Mouse (Mus musculus) C2C12 (cell line): ENCODE data around the gene Pfkfb4.

ENCODE experiments used
- CEBPB ChIP-seq: IDR thresholded peaks from one replicate; pipeline ENCODE4 v1.6.1; 2011; ENCODE audit warnings: low read depth, mild to moderate bottlenecking, control low read depth, moderate library complexity
- CTCF ChIP-seq: IDR thresholded peaks from one replicate; pipeline ENCODE4 v1.5.1; 2011; ENCODE audit not compliant: control insufficient read depth, insufficient read depth, insufficient read length
- FOSL1 ChIP-seq: IDR thresholded peaks from one replicate; pipeline ENCODE4 v1.8.0; 2011; ENCODE audit warnings: mild to moderate bottlenecking, low read length; ENCODE audit not compliant: poor library complexity, insufficient read depth, severe bottlenecking
- MAX ChIP-seq: IDR thresholded peaks from one replicate; pipeline ENCODE4 v1.6.1; 2011; ENCODE audit warnings: mild to moderate bottlenecking, control low read depth
- MYOD1 ChIP-seq: IDR thresholded peaks from one replicate; pipeline ENCODE4 v1.6.1; 2011; ENCODE audit warnings: low read depth; ENCODE audit not compliant: control insufficient read depth, insufficient read length
- MYOG ChIP-seq: IDR thresholded peaks from one replicate; pipeline ENCODE4 v1.6.1; 2011; ENCODE audit not compliant: control insufficient read depth, insufficient read length; ENCODE audit errors: extremely low read depth
- USF1 ChIP-seq: IDR thresholded peaks from one replicate; pipeline ENCODE4 v1.6.1; 2011; ENCODE audit warnings: low read depth, mild to moderate bottlenecking, control low read depth, moderate library complexity

GRCm38 (mm10) chr9:109027521-109027920 lies 35.9 kb downstream of the Pfkfb4 start:
- TF ChIP-seq CTCF (no peak), USF1 (no peak), FOSL1 (no peak), MYOD1 (no peak), MYOG (no peak), MAX (no peak), CEBPB (no peak)
